Mouse (Mus musculus): ENCODE results near the gene Cep85l. TPM values are rescaled to one million over a fixed set of nuclear protein-coding genes. Genes with fewer than 3 reads are reported as not detected.
A peak's percentile ranks its signal among the peaks of the same experiment; 100 is the strongest.

The Cep85l gene
- polyA plus RNA-seq, 1 experiment from 2014 or later, result 1.1 TPM

DNA sequence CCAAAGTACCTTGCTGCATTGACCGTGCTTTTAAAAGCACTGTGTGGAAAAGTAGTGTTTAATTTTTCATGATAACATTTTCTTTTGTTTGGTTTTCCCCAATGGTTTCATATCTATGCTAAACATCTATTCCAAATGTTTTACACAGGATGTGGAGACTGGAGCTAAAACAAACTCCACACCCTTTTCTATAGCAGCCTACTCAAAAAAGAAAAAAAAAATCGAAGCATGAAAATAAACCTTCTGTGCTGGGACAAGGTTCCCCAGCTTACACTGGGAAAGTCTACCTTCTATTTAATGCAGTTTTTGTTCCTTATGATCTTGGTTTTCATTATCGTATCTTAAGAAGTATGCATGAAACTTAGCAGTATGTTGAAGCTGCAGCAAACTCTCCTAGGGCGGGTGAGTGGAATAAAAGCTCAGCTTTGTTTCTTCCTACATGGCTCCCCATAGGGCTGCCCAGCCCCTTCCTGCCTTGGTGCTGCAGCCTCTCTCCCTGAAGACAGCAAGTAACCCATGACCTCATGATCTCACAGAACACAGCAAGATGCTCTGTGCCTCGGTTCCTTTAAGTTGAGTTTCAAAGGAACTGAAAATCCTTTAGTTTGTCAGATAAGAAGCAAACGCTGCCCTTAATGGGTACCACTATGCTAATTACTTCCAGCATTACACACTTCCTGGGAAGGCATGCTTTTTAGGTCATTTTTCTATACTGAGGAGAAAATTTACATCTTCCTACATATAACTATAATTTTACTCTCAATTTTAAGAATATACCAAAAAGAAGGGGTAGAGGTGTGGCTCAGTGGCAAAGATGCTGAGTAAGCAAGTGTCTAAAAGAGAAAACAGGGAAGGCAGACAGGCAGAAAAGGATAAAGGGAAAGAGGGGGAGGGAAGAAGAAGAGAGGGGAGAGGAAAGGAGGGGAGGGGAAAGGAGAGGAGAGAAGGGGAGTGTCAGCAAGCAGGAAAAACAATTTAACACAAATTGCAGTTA lies 34.6 kb upstream of the Cep85l start:
- no peak overlapping the region for H3K27ac ChIP-seq
- no peak for ATAC-seq (ENCODE audit: low read depth)
- DNase-seq, result no peak

DNA sequence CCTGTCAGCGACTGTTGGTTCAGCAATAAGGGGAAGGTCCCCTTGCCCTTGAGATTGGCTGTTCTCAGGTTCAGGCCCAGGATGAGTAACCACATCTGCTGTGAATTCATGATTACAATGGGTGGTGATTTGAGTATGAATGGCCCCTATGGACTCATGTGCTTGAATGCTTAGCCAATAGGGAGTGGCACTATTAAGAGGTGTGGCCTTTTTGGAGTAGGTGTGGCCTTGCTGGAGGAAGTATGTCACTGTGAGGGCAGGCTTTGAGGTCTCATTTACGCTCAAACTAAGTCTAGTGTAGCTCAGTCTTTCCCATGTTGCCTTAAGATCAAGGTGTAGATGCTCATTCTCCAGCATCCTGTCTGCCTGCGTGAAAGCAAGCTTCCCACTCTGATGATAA lies 33.2 kb upstream of the Cep85l start:
- ATAC-seq (ENCODE audit: low read depth), result no peak

More for the DNA sequence above, 34.6 kb upstream of the Cep85l start:
- 42% methylated on average over 6 of the region's 6 CpGs for WGBS (ENCODE audit: insufficient replicate concordance)
- H3K4me2 ChIP-seq, result no peak overlapping the region
- no peak overlapping the region for H3K4me3 ChIP-seq (replicated peaks)
- H3K9ac ChIP-seq, result no peak overlapping the region
- no peaks in the 10 kb centered on the region for H3K36me3 ChIP-seq
- H3K27me3 ChIP-seq, result no peaks in the 10 kb centered on the region
- H3K4me1 ChIP-seq (replicated peaks), result peaks cover 8% of the 10 kb centered on the region
- no peaks in the 10 kb centered on the region for H3K9me3 ChIP-seq (replicated peaks)

GRCm38 (mm10) chr10:53412165-53412564 lies 32.4 kb upstream of the Cep85l start:
- H3K27me3 ChIP-seq, result no peaks in the 10 kb centered on the region
- DNase-seq (no peak), ATAC-seq (ENCODE audit: low read depth) (no peak)
- H3K9me3 ChIP-seq (replicated peaks), result no peaks in the 10 kb centered on the region
- 62% methylated on average over 2 of the region's 2 CpGs for WGBS (ENCODE audit: insufficient replicate concordance)
- peaks cover 8% of the 10 kb centered on the region for H3K4me1 ChIP-seq (replicated peaks)
- H3K36me3 ChIP-seq, result no peaks in the 10 kb centered on the region
- no peak overlapping the region for H3K4me3 ChIP-seq (replicated peaks)
- H3K27ac ChIP-seq, result no peak overlapping the region
- no peak overlapping the region for H3K4me2 ChIP-seq
- H3K9ac ChIP-seq, result no peak overlapping the region

More for the DNA sequence above, 33.2 kb upstream of the Cep85l start:
- no peak overlapping the region for H3K4me2 ChIP-seq
- no peak for DNase-seq
- peaks cover 8% of the 10 kb centered on the region for H3K4me1 ChIP-seq (replicated peaks)
- H3K27ac ChIP-seq, result no peak overlapping the region
- 71% methylated on average over 3 of the region's 3 CpGs for WGBS (ENCODE audit: insufficient replicate concordance)
- no peaks in the 10 kb centered on the region for H3K36me3 ChIP-seq
- H3K9me3 ChIP-seq (replicated peaks), result no peaks in the 10 kb centered on the region
- H3K4me3 ChIP-seq (replicated peaks), result no peak overlapping the region
- H3K9ac ChIP-seq, result no peak overlapping the region
- H3K27me3 ChIP-seq, result no peaks in the 10 kb centered on the region

DNA sequence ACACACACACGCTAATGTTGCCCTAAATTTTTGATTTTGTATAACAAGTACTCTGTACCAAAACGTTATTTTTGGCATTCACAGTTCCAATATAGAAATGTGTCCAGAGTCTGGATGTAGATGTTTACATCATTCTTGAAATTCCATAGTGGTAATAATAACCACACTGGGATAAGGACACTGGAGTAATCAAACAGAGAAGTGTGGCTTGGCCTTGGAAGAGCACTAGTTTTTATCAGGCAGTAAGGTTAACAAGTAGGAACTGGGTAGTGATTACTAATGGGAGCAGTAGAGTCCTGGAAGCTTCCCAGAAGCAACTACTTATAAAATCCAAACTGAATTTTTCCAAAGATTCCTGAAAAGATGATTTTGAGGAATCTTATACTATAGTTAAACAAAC lies 31.1 kb upstream of the Cep85l start:
- Histone ChIP-seq H3K4me2 (no peak overlapping the region), H3K27me3 (no peaks in the 10 kb centered on the region), H3K4me3 (replicated peaks) (no peak overlapping the region), H3K9ac (no peak overlapping the region), H3K4me1 (replicated peaks) (0 out of 2 replicates have a peak, but pooled peaks cover 4% of the 10 kb centered on the region), H3K36me3 (no peaks in the 10 kb centered on the region), H3K9me3 (replicated peaks) (no peaks in the 10 kb centered on the region), H3K27ac (no peak overlapping the region)
- ATAC-seq (ENCODE audit: low read depth) (no peak), DNase-seq (no peak)
- 61% methylated on average over 2 of the region's 2 CpGs for WGBS (ENCODE audit: insufficient replicate concordance)

DNA sequence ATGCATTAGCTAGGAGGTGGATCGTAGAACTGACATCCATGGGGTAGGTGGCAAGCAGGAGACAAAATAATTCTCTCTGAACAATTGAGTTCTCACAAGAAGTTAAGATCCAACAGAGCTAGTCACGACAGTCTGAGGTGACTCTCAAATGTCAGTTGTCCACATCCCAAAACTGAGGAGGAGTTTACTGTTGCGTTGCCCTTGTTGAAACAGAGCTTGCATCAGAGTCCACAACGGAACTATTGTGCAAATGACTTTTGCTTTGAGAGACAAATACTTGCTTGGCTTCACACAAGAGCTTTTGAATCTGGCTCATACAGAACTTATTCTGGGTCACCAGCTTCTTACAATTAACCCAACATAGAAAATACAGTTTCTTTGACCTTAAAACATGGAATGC lies 27.7 kb upstream of the Cep85l start:
- no peak overlapping the region for H3K9ac ChIP-seq
- H3K36me3 ChIP-seq, result no peaks in the 10 kb centered on the region
- no peaks in the 10 kb centered on the region for H3K27me3 ChIP-seq
- H3K9me3 ChIP-seq (replicated peaks), result no peaks in the 10 kb centered on the region
- 67% methylated on average over 4 of the region's 4 CpGs for WGBS (ENCODE audit: insufficient replicate concordance)
- no peaks in the 10 kb centered on the region for H3K4me1 ChIP-seq (replicated peaks)
- no peak overlapping the region for H3K4me3 ChIP-seq (replicated peaks)
- ATAC-seq (ENCODE audit: low read depth) (no peak), DNase-seq (no peak)
- no peak overlapping the region for H3K27ac ChIP-seq
- H3K4me2 ChIP-seq, result no peak overlapping the region

DNA sequence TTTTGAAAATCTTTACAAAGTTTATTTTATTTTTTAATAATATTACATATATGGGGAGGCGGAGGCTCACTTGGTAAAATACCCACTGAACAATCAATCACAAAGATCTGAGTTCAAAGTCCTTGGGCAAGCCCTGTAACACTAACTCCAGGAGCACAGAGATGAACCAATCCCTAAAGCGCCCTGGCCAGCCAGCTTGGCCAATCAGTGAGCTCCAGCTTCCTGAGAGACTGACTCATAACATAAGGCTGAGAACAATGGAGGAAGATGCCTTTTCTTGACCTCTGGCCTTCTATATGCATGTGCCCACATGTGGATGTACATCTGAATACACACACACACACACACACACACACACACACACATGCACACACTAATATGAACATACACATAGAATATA lies 27.1 kb upstream of the Cep85l start:
- H3K27ac ChIP-seq, result no peak overlapping the region
- WGBS (ENCODE audit: insufficient replicate concordance), result 74% methylated on average over 2 of the region's 2 CpGs
- no peak for DNase-seq

DNA sequence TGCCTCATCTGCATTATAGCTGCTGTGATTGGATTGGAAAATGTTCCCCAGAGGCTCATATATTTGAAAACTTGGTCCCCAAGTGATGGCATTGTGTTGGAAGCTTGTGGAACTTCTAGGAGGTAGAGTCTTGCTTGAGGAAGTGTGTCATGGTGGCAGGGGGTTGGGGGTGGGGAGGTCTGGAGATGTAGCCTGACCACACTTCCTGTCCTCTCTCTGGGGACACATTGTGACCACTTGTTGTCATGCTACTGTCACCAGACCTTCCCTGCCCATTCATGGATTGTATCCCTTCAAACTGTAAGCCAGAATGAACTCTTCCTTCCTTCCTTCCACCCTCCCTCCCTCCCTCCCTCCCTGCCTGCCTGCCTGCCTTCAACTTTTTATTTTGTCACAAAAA lies 22.5 kb upstream of the Cep85l start:
- no peak overlapping the region for H3K4me3 ChIP-seq (replicated peaks)
- no peak for DNase-seq
- H3K36me3 ChIP-seq, result no peaks in the 10 kb centered on the region
- H3K27ac ChIP-seq, result no peak overlapping the region
- no peak overlapping the region for H3K4me2 ChIP-seq
- no peaks in the 10 kb centered on the region for H3K27me3 ChIP-seq
- H3K4me1 ChIP-seq (replicated peaks), result peaks cover 5% of the 10 kb centered on the region
- no peak overlapping the region for H3K9ac ChIP-seq
- ATAC-seq (ENCODE audit: low read depth), result no peak
- no peaks in the 10 kb centered on the region for H3K9me3 ChIP-seq (replicated peaks)

More for the DNA sequence above, 27.1 kb upstream of the Cep85l start:
- no peak for ATAC-seq (ENCODE audit: low read depth)
- Histone ChIP-seq H3K4me3 (replicated peaks) (no peak overlapping the region), H3K36me3 (no peaks in the 10 kb centered on the region), H3K9me3 (replicated peaks) (no peaks in the 10 kb centered on the region), H3K4me2 (no peak overlapping the region), H3K27me3 (no peaks in the 10 kb centered on the region), H3K4me1 (replicated peaks) (no peaks in the 10 kb centered on the region), H3K9ac (no peak overlapping the region)

GRCm38 (mm10) chr10:53399053-53399452 lies 19.3 kb upstream of the Cep85l start:
- Histone ChIP-seq H3K4me1 (replicated peaks) (peaks cover 5% of the 10 kb centered on the region), H3K27me3 (no peaks in the 10 kb centered on the region), H3K4me2 (no peak overlapping the region), H3K9me3 (replicated peaks) (no peaks in the 10 kb centered on the region), H3K4me3 (replicated peaks) (no peak overlapping the region), H3K9ac (no peak overlapping the region), H3K36me3 (no peaks in the 10 kb centered on the region), H3K27ac (no peak overlapping the region)
- no peak for DNase-seq
- WGBS (ENCODE audit: insufficient replicate concordance), result 54% methylated on average over 3 of the region's 3 CpGs
- no peak for ATAC-seq (ENCODE audit: low read depth)

GRCm38 (mm10) chr10:53398540-53398902 lies 18.8 kb upstream of the Cep85l start:
- H3K27ac ChIP-seq, result no peak overlapping the region
- no peak for ATAC-seq (ENCODE audit: low read depth)
- peaks cover 5% of the 10 kb centered on the region for H3K4me1 ChIP-seq (replicated peaks)
- H3K4me3 ChIP-seq (replicated peaks), result no peak overlapping the region
- H3K9me3 ChIP-seq (replicated peaks), result no peaks in the 10 kb centered on the region
- peak overlapping the region; percentile 39 for H3K4me2 ChIP-seq
- H3K9ac ChIP-seq, result peak overlapping the region; percentile 47; the same call in 1 of the 2 replicates
- no peak for DNase-seq
- 12% methylated on average over 9 of the region's 9 CpGs for WGBS (ENCODE audit: insufficient replicate concordance)
- no peaks in the 10 kb centered on the region for H3K27me3 ChIP-seq
- H3K36me3 ChIP-seq, result no peaks in the 10 kb centered on the region

GRCm38 (mm10) chr10:53397846-53398539 lies 18.2 kb upstream of the Cep85l start:
- Histone ChIP-seq H3K27ac (no peak overlapping the region), H3K4me3 (replicated peaks) (no peak overlapping the region), H3K9ac (peak overlapping the region; percentile 47; the same call in 1 of the 2 replicates), H3K9me3 (replicated peaks) (no peaks in the 10 kb centered on the region), H3K4me1 (replicated peaks) (peaks cover 5% of the 10 kb centered on the region), H3K36me3 (no peaks in the 10 kb centered on the region), H3K4me2 (peak overlapping the region; percentile 39), H3K27me3 (no peaks in the 10 kb centered on the region)
- WGBS (ENCODE audit: insufficient replicate concordance), result 48% methylated on average over 10 of the region's 10 CpGs
- no peak for ATAC-seq (ENCODE audit: low read depth)
- DNase-seq, result no peak

- ATAC-seq (ENCODE audit: low read depth) (no peak), DNase-seq (no peak)
- 63% methylated on average over 9 of the region's 9 CpGs for WGBS (ENCODE audit: insufficient replicate concordance)
Observed at GRCm38 (mm10) chr10:53394923-53395629, 15.3 kb upstream of the Cep85l start.

More at GRCm38 (mm10) chr10:53394923-53395629, 15.3 kb upstream of the Cep85l start:
- Histone ChIP-seq H3K27me3 (no peaks in the 10 kb centered on the region), H3K4me2 (no peak overlapping the region), H3K4me1 (replicated peaks) (peaks cover 5% of the 10 kb centered on the region), H3K36me3 (no peaks in the 10 kb centered on the region), H3K27ac (no peak overlapping the region), H3K9ac (no peak overlapping the region), H3K4me3 (replicated peaks) (no peak overlapping the region), H3K9me3 (replicated peaks) (no peaks in the 10 kb centered on the region)
